Mouse (Mus musculus) lung, postnatal 36 days (tissue): Measurements from ENCODE around the gene Gskip.

Experiments used
- DNase-seq: peaks from one replicate; pipeline ENCODE4 v3.0.0; 2022; ENCODE audit warnings: mixed read lengths

The Gskip gene

DNA sequence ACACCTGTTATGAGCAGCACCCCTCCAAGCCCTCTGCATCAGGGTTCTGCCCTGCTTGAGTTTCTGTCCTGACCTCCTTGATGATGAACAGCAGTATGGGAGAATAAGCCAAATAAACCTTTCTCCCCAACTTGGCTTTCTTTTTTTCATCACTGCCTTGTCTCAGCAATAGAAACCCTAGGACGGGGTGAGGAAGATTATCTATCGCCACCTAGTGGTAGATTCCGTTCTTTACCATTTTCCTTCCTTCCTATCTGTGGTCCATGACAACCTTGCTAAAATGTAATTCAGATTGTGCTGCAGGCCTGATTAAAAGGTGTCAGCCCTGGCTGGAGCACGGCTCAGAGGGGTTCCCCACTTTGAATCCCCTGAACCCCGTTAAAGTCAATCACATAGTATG is 38.0 kb downstream of the Gskip start:
- peak; percentile 58 for DNase-seq

DNA sequence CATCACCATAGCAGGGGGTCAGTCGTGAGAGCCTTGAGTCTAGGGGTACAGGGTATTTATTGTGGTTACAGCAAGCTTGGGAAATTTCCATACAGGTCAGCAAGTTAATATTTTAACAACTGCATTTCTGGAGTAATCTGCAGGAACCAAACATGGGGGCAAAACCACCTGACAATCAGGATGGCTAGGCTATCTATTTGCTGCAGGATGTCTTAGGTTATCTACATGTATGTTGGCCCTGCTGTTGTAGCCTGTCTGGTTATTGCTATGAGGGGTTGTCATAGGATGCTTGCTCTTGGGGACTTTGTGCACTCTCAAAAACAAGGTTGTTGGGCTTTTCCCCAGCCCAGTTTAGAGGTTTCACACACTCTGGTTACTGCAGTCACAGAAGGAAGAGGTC is 40.0 kb downstream of the Gskip start:
- DNase-seq, result no peak

DNA sequence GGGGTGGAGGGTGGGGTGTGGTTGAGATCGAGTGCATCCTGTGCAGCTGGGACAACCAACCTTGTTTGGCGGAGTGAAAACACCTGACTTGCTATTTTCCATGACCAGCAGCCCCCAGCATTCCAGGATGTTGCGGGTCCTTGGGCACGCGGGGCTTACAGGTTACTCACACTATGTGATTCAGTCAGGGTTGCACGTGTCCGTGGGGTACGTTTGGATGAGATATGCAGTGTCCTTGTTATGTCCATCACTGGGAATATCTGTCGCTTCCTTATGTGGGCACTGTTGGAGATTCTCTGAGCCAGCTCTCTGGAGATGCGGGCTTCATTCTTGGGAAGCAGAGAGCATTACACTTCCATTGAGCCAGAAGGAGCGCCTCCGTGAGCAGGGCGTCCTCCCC is 41.1 kb downstream of the Gskip start:
- DNase-seq, result no peak

DNA sequence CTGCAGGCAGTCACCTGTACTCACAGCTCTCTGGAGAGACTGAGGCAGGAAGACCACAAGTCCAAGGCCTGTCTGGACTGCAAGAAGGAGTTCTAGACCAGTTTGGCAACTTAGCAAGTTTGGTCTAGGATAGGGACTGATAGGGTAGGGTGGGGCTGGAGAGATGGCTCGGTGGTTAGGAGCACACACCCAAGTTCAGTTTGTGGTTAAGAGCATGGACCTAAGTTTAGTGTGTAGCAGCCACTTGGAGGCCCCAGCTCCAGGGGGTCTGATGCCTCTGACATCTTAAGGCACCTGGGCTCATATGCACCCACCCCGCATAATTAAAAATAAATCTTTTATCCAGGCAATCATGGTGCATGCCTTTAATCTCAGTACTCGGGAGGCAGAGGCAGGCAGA is 42.6 kb downstream of the Gskip start:
- DNase-seq, result no peak

DNA sequence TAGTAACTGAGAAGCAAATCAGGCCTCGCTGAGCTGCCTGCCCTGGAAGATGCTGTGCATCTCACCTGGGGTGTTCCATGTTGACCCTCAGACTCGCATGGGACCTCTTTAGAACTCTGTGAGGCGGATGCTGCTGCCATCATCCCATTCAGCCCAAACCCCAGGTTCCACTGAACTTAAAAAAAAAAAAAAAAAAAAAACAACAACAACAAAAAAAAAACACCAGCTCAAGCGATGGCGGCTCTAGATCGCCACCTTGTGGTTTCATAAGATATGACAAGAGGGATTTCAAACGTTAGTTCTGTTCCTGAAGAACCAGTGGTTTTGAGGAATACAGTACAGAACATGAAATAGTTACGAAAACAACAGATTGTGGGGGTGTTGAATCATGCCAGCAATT is 43.3 kb downstream of the Gskip start:
- peak; percentile 45 for DNase-seq

DNA sequence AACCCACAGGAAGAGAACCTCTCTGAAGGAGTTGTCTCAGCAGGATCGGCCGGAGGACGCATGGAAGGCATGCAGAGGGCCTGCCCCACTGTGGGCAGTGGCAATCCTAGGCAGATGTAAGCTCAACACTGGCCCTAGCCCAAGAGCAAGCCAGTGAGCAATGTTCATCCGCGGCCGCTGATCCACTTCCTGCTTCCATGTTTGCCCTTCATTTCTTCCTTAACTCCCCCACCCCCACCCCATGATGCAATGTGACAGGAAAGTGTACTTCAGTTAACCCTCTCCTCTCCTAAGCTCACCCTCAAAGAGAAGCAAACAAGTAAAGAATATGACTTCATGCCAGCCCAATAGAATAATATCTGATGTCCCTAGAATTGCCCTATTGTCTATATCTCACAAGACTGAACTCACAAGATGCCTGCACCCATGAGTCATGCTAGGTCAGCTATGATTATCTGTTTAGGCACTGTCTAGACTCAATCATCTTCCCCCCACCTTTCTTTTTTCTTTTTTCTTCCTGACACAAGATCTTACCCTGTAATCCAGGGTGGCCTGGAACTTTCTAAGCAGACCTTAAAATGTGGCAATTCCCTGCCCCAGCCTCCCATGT is 46.3 kb downstream of the Gskip start:
- no peak for DNase-seq

DNA sequence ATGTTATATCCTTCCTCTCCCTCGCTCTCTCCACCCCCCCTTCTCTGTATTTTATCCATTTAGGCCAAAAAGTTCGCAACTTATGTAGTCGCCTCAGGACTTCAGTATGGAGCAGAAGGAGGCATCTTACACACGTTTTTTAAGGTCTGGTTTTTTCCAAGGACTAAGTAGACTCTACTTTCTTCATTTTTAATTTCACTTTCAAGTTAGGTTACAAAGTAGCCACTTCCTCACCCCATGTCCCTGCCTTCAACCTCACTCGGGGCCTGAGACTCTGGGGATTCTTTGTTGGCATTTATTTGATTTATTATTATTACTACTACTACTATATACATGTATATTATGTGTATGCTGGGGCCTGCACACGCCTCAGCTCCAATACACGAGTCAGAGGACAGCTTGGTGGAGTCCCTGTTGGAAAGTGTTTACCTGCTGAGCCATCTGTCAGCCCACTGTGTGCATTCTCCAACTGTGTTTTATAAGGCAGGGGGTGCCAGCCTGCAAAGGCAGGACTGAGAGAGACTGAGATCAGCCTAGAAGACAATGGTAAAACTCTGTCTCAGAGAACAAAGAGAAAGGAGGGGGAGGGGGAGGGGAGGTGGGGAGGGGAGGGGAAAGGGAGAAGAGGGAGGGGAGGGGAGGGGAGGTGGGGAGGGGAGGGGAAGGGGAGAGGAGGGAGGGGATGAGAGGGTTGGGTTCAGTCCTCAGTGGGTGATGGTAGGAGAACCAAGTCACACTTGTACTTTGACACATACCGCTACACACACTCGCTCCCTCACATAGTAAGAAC is 48.9 kb downstream of the Gskip start:
- DNase-seq, result no peak

DNA sequence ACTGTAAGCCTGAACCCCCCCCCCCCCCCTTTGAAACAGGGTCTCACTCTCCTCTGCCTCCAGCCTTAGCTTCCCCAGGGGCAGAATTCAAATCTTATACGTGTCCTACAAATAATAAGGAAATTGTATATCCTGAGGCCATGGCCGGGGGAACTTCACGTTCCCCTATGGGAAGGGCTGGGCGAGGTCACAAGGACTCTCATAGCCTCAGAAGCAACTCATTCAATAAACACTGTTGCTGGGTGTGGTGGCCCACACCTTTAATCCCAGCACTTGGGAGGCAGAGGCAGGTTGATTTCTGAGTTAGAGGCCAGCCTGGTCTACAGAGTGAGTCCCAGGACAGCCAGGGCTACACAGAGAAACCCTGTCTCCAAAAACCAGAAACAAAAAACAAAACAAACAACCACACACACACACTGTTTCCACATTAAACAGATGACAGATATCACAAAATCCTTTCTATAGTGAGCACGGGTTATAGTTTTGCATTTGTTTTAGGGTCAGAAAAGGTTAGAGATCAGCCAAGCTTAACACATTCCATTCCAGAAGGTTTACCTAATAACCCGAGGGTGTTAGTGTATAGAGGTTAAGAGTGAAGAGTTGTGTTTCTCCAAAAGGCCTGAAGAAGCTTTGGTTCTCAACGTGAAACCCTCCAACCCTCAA is 50.7 kb downstream of the Gskip start:
- no peak for DNase-seq

DNA sequence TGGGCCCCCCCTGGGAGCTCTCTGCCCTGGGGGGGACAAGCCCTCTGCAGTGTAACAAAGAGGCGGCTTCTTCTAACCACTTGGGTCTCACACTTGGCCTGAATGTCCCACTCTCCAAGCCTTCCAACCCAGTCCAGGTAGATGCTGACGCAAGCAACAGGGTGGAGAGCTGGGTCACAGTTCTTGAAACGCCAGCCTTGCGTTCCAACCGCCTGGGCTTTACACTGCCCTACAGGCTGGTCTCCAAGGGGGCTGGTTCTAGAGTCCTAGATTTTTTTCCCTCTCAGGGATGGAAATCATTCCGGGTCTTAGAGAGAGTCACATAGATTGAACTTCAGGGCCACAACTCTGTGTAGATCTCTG is 51.2 kb downstream of the Gskip start:
- no peak for DNase-seq

DNA sequence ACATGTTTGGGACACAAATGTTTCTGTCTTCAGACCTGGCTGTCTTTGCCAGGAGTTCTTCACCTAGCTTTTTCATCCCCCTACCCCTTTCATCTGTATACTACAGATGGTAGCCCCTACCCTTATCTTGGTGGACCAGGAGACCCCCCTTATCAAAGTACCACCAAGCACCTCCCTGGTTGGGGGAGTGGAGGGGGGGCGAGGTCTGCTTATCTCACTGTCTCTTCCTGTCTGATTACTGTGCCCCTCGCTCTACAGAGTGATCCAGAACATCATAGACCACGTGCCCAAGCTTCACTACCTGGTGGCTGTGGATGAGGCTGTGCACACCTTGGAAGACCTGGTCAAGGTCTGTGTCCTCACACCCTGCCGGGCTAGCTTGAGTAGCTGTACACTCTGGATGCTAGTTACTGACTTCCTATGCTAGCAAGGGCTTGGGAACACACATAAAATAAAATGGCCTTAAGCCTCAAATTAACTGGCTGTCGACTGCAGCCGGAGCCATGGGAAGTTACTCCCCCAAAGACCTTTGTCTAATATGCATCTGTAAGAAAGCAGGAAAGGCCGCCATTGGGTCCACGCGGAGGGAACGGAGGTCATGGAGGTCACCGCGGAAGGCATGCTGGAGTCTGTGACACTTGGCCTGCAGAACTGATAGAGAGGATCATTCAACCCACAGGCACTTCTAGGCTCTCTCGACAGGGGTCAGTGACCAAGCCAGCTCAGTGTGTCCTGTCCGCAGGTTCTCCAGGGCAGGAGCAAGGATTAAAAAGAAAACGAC is 53.9 kb downstream of the Gskip start:
- DNase-seq, result no peak

DNA sequence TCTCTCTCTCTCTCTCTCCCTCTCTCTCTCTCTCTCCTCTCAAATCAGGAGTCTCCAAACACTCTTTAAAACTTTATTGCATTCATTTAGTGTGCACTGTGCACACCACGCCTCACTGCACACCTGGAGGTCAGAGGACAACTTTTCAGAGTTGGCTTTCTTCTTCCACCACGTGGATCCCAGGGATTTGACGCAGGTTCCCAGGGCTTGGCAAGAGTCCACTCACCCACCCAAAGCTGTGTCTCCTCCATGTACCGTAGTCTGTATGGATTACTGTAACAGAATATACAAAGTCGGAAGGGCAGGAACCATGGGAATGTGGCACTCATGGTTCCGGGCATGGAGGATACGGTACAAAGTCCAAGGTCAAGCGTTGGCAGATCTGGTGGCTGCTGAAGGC is 55.0 kb downstream of the Gskip start:
- no peak for DNase-seq

DNA sequence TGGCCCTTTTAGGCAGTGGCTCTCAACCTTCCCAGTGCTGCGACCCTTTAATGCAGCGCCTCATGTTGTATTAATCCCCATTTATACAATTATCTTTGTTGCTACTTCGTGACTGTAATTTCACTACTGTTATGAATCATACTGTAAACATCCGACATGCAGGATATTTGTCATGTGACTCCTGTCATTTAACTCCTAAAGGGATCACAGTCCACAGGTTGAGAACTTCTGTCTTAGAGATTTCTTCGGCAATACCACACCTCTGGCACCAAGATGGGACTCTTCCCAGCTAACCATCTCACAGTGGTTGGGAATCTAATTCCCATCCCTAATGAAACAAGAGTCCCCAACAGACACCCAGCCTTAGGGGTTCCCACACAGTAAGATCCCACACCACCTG is 63.5 kb downstream of the Gskip start:
- no peak for DNase-seq
